Mouse (Mus musculus): Measurements from ENCODE around the gene Lpar5. TPM values are rescaled to one million over a fixed set of nuclear protein-coding genes. Genes with fewer than 3 reads are reported as not detected.

Gene Lpar5
- polyA plus RNA-seq, 1 experiment from 2014 or later: 0.10 TPM

GRCm38 (mm10) chr6:125104223-125104622 is 36.5 kb downstream of the Lpar5 start:
- Histone ChIP-seq H3K36me3 (peaks cover 100% of the 10 kb centered on the region), H3K4me1 (replicated peaks) (peaks cover 22% of the 10 kb centered on the region), H3K4me3 (no peak overlapping the region), H3K27ac (no peak overlapping the region), H3K9me3 (peaks cover 10% of the 10 kb centered on the region; the same call in 1 of the 2 replicates), H3K27me3 (ENCODE audit: insufficient read depth, poor library complexity, severe bottlenecking) (no peaks in the 10 kb centered on the region)
- no peak for DNase-seq (ENCODE audit: low spot score)
- WGBS: 97% methylated on average over 4 of the region's 4 CpGs

GRCm38 (mm10) chr6:125107705-125108104 is 40.0 kb downstream of the Lpar5 start:
- Histone ChIP-seq H3K27ac (no peak overlapping the region), H3K9me3 (peaks cover 10% of the 10 kb centered on the region; the same call in 1 of the 2 replicates), H3K4me1 (replicated peaks) (no peaks in the 10 kb centered on the region), H3K27me3 (ENCODE audit: insufficient read depth, poor library complexity, severe bottlenecking) (no peaks in the 10 kb centered on the region), H3K4me3 (no peak overlapping the region), H3K36me3 (peaks cover 100% of the 10 kb centered on the region)
- DNase-seq (ENCODE audit: low spot score): no peak
- WGBS: 96% methylated on average over 2 of the region's 2 CpGs

- 90% methylated on average over 14 of the region's 14 CpGs for WGBS
- H3K36me3 ChIP-seq: peaks cover 100% of the 10 kb centered on the region
These were observed 41.7 kb downstream of the Lpar5 start for GRCm38 (mm10) chr6:125109371-125109770.

DNA sequence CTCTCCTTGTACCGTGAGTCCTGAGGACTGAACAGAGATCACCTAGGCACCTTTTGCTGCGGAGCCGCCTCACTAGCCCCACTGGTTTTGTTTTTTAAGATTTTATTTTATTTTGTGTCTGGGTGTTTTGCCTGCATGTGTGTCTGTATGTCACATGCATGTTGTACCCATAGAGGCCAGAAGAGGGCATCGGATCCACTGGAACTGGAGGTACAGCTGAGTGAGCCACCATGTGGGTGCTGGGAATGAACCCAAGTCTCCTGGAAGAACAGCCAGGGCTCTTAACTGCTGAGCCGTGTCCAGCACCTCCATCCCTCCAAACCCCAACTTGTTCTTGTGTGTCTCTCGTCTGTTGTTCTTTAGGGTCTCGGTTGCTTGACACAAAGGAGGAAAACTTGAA is 43.2 kb downstream of the Lpar5 start:
- 91% methylated on average over 7 of the region's 7 CpGs for WGBS
- Histone ChIP-seq H3K27ac (no peak overlapping the region), H3K4me3 (no peak overlapping the region), H3K4me1 (replicated peaks) (no peaks in the 10 kb centered on the region), H3K9me3 (peaks cover 10% of the 10 kb centered on the region; the same call in 1 of the 2 replicates), H3K36me3 (peaks cover 100% of the 10 kb centered on the region), H3K27me3 (ENCODE audit: insufficient read depth, poor library complexity, severe bottlenecking) (no peaks in the 10 kb centered on the region)
- peak; percentile 61 for DNase-seq (ENCODE audit: low spot score)

More at GRCm38 (mm10) chr6:125109371-125109770, 41.7 kb downstream of the Lpar5 start:
- DNase-seq (ENCODE audit: low spot score): no peak
- H3K27me3 ChIP-seq (ENCODE audit: insufficient read depth, poor library complexity, severe bottlenecking): no peaks in the 10 kb centered on the region
- H3K27ac ChIP-seq: no peak overlapping the region
- H3K4me3 ChIP-seq: no peak overlapping the region
- peaks cover 10% of the 10 kb centered on the region; the same call in 1 of the 2 replicates for H3K9me3 ChIP-seq
- H3K4me1 ChIP-seq (replicated peaks): no peaks in the 10 kb centered on the region

GRCm38 (mm10) chr6:125112553-125112952 is 44.8 kb downstream of the Lpar5 start:
- Histone ChIP-seq H3K27ac (no peak overlapping the region), H3K27me3 (ENCODE audit: insufficient read depth, poor library complexity, severe bottlenecking) (no peaks in the 10 kb centered on the region), H3K4me1 (replicated peaks) (no peaks in the 10 kb centered on the region), H3K9me3 (peaks cover 2% of the 10 kb centered on the region; the same call in 1 of the 2 replicates), H3K4me3 (no peak overlapping the region), H3K36me3 (peaks cover 100% of the 10 kb centered on the region)
- WGBS: 95% methylated on average over 11 of the region's 11 CpGs
- DNase-seq (ENCODE audit: low spot score): no peak

GRCm38 (mm10) chr6:125119387-125119786 is 51.7 kb downstream of the Lpar5 start:
- DNase-seq (ENCODE audit: low spot score): no peak
- Histone ChIP-seq H3K27me3 (ENCODE audit: insufficient read depth, poor library complexity, severe bottlenecking) (no peaks in the 10 kb centered on the region), H3K36me3 (peaks cover 100% of the 10 kb centered on the region), H3K4me1 (replicated peaks) (no peaks in the 10 kb centered on the region), H3K4me3 (no peak overlapping the region), H3K27ac (no peak overlapping the region), H3K9me3 (no peaks in the 10 kb centered on the region)
- WGBS: 95% methylated on average over 8 of the region's 8 CpGs

DNA sequence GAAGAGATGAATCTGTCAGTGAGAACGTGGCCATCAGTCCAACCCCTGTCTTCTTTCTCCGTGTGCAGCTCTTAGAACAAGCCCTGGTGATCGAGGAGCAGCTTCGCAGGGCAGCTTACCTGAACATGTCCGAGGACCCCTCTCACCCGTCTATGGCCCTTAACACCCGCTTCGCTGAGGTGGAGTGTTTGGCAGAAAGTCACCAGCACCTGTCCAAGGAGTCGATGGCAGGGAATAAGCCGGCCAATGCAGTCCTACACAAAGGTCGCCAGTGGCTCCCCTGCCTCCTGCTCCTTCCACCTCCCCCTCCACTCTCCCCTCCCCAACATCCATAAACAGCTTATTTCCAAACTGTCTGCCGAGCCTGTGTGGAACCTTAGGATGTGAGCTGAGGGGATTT is 61.0 kb downstream of the Lpar5 start:
- peaks cover 78% of the 10 kb centered on the region for H3K36me3 ChIP-seq
- H3K4me3 ChIP-seq: no peak overlapping the region
- no peak for DNase-seq (ENCODE audit: low spot score)
- H3K4me1 ChIP-seq (replicated peaks): peaks cover 22% of the 10 kb centered on the region
- H3K9me3 ChIP-seq: no peaks in the 10 kb centered on the region
- WGBS: 91% methylated on average over 12 of the region's 12 CpGs
- no peak overlapping the region for H3K27ac ChIP-seq
- H3K27me3 ChIP-seq (ENCODE audit: insufficient read depth, poor library complexity, severe bottlenecking): no peaks in the 10 kb centered on the region

- H3K36me3 ChIP-seq: peaks cover 78% of the 10 kb centered on the region
- no peaks in the 10 kb centered on the region for H3K27me3 ChIP-seq (ENCODE audit: insufficient read depth, poor library complexity, severe bottlenecking)
- H3K4me3 ChIP-seq: no peak overlapping the region
- no peak for DNase-seq (ENCODE audit: low spot score)
- no peak overlapping the region for H3K27ac ChIP-seq
- no peaks in the 10 kb centered on the region for H3K9me3 ChIP-seq
- H3K4me1 ChIP-seq (replicated peaks): peaks cover 22% of the 10 kb centered on the region
- WGBS: 82% methylated on average over 20 of the region's 20 CpGs
These were observed 62.1 kb downstream of the Lpar5 start for GRCm38 (mm10) chr6:125129710-125130402.

- Histone ChIP-seq H3K27me3 (ENCODE audit: insufficient read depth, poor library complexity, severe bottlenecking) (no peaks in the 10 kb centered on the region), H3K9me3 (no peaks in the 10 kb centered on the region), H3K4me1 (replicated peaks) (peaks cover 22% of the 10 kb centered on the region), H3K36me3 (peaks cover 78% of the 10 kb centered on the region), H3K4me3 (peak within 1 kb of the TSS; percentile 78), H3K27ac (peak within 1 kb of the TSS; percentile 90)
- DNase-seq (ENCODE audit: low spot score): peak; percentile 96
- under 1% methylated on average over 66 of the region's 66 CpGs for WGBS
These were observed 63.8 kb downstream of the Lpar5 start, which contains the start of gene Nop2 for GRCm38 (mm10) chr6:125131302-125132156. Nop2 (plus strand) TSS chr6:125131909.

Other genes with a start within 250 kb of the Lpar5 start
- 206 and 211 TPM in 2 replicates for gene Usp5, start 238.4 kb upstream of the Lpar5 start, polyA plus RNA-seq (2016; fragmentation: Nextera tagmentation; extraction: Ambion mirVana)
- 232 and 255 TPM in 2 replicates for gene Cdca3, start 238.4 kb upstream of the Lpar5 start, polyA plus RNA-seq (2016; fragmentation: Nextera tagmentation; extraction: Ambion mirVana)
- 0.44 and 0.76 TPM in 2 replicates for gene Gnb3, start 227.6 kb upstream of the Lpar5 start, polyA plus RNA-seq (2016; fragmentation: Nextera tagmentation; extraction: Ambion mirVana)
- gene P3h3, start 210.2 kb upstream of the Lpar5 start, polyA plus RNA-seq (2016; fragmentation: Nextera tagmentation; extraction: Ambion mirVana): 12.6 and 13.4 TPM in 2 replicates
- 2.3 and 5.0 TPM in 2 replicates for gene Gpr162, start 203.9 kb upstream of the Lpar5 start, polyA plus RNA-seq (2016; fragmentation: Nextera tagmentation; extraction: Ambion mirVana)
- not detected in 2 replicates for gene Cd4, start 179.7 kb upstream of the Lpar5 start, polyA plus RNA-seq (2016; fragmentation: Nextera tagmentation; extraction: Ambion mirVana)
- 1.1 and 1.3 TPM in 2 replicates for gene Lag3, start 156.2 kb upstream of the Lpar5 start, polyA plus RNA-seq (2016; fragmentation: Nextera tagmentation; extraction: Ambion mirVana)
- gene Ptms, start 147.8 kb upstream of the Lpar5 start, polyA plus RNA-seq (2016; fragmentation: Nextera tagmentation; extraction: Ambion mirVana): 271 and 416 TPM in 2 replicates
- 417 and 499 TPM in 2 replicates for gene Mlf2, start 136.5 kb upstream of the Lpar5 start, polyA plus RNA-seq (2016; fragmentation: Nextera tagmentation; extraction: Ambion mirVana)
- gene Cops7a, start 102.4 kb upstream of the Lpar5 start, polyA plus RNA-seq (2016; fragmentation: Nextera tagmentation; extraction: Ambion mirVana): 130 and 138 TPM in 2 replicates
- gene Pianp, start 71.2 kb upstream of the Lpar5 start, polyA plus RNA-seq (2016; fragmentation: Nextera tagmentation; extraction: Ambion mirVana): 0.85 and 2.4 TPM in 2 replicates
- gene Zfp384, start 58.8 kb upstream of the Lpar5 start, polyA plus RNA-seq (2016; fragmentation: Nextera tagmentation; extraction: Ambion mirVana): 8.7 and 12.8 TPM in 2 replicates
- gene Ing4, start 28.2 kb upstream of the Lpar5 start, polyA plus RNA-seq (2016; fragmentation: Nextera tagmentation; extraction: Ambion mirVana): 125 and 153 TPM in 2 replicates
- gene Acrbp, start 18.2 kb upstream of the Lpar5 start, polyA plus RNA-seq (2016; fragmentation: Nextera tagmentation; extraction: Ambion mirVana): 13.1 and 15.5 TPM in 2 replicates
- 95.7 and 97.6 TPM in 2 replicates for gene Chd4, start 28.1 kb downstream of the Lpar5 start, polyA plus RNA-seq (2016; fragmentation: Nextera tagmentation; extraction: Ambion mirVana)
- gene Nop2, start 64.0 kb downstream of the Lpar5 start, polyA plus RNA-seq (2016; fragmentation: Nextera tagmentation; extraction: Ambion mirVana): 67.6 and 83.8 TPM in 2 replicates
- 12.5 and 18.3 TPM in 2 replicates for gene Iffo1, start 77.3 kb downstream of the Lpar5 start, polyA plus RNA-seq (2016; fragmentation: Nextera tagmentation; extraction: Ambion mirVana)
- gene Gapdh, start 98.5 kb downstream of the Lpar5 start, polyA plus RNA-seq (2016; fragmentation: Nextera tagmentation; extraction: Ambion mirVana): 2,613 and 2,865 TPM in 2 replicates
- gene Ncapd2, start 123.8 kb downstream of the Lpar5 start, polyA plus RNA-seq (2016; fragmentation: Nextera tagmentation; extraction: Ambion mirVana): 199 and 233 TPM in 2 replicates
- gene Mrpl51, start 123.9 kb downstream of the Lpar5 start, polyA plus RNA-seq (2016; fragmentation: Nextera tagmentation; extraction: Ambion mirVana): 206 and 213 TPM in 2 replicates
- 3.3 and 3.9 TPM in 2 replicates for gene Vamp1, start 147.6 kb downstream of the Lpar5 start, polyA plus RNA-seq (2016; fragmentation: Nextera tagmentation; extraction: Ambion mirVana)
- gene Tapbpl, start 163.9 kb downstream of the Lpar5 start, polyA plus RNA-seq (2016; fragmentation: Nextera tagmentation; extraction: Ambion mirVana): 1.9 TPM in 2 replicates
- gene Cd27, start 169.1 kb downstream of the Lpar5 start, polyA plus RNA-seq (2016; fragmentation: Nextera tagmentation; extraction: Ambion mirVana): 1.2 TPM in 2 replicates
- gene Tuba3a, start 218.1 kb downstream of the Lpar5 start, polyA plus RNA-seq (2016; fragmentation: Nextera tagmentation; extraction: Ambion mirVana): 0.17 TPM in 1 of 2 replicates, not detected in the other
- gene Ltbr, start 246.0 kb downstream of the Lpar5 start, polyA plus RNA-seq (2016; fragmentation: Nextera tagmentation; extraction: Ambion mirVana): 21.0 and 22.7 TPM in 2 replicates